Mouse (Mus musculus): ENCODE measurements around the gene Tiam2. TPM values are rescaled to one million over a fixed set of nuclear protein-coding genes. Genes with fewer than 3 reads are reported as not detected.

The Tiam2 gene
- total and polyA plus RNA-seq, 3 experiments, result 0.42 to 1.9 TPM; not detected in 1

- no peaks in the 10 kb centered on the region for H3K4me1 ChIP-seq (ENCODE audit: control insufficient read depth in 1 of 2, insufficient read depth in 2 of 2, low read length in 2 of 2)
- no peaks in the 10 kb centered on the region for H3K27me3 ChIP-seq (ENCODE audit: control insufficient read depth in 1 of 2, insufficient read depth in 2 of 2, low read length in 2 of 2)
- no peaks in the 10 kb centered on the region for H3K36me3 ChIP-seq (ENCODE audit: control insufficient read depth in 1 of 2, insufficient read depth in 2 of 2, low read length in 2 of 2)
- no peaks in the 10 kb centered on the region for H3K79me2 ChIP-seq (ENCODE audit: control insufficient read depth, insufficient read depth, low read length, poor library complexity)
- no peaks in the 10 kb centered on the region for H3K9me3 ChIP-seq (replicated peaks; ENCODE audit: insufficient read depth, low read length)
- H3K9ac ChIP-seq (ENCODE audit: control insufficient read depth, low read depth, low read length, poor library complexity, severe bottlenecking), result no peak overlapping the region
- peak; percentile 25 for DNase-seq (ENCODE audit: low read depth, low spot score)
- no peak overlapping the region for H3K4me3 ChIP-seq (ENCODE audit: control insufficient read depth in 1 of 2, insufficient read depth in 1 of 2, low read depth in 2 of 2, low read length in 2 of 2)
- H3K27ac ChIP-seq (ENCODE audit: control insufficient read depth, low read depth, low read length), result no peak overlapping the region
- TF ChIP-seq CHD1 (IDR thresholded peaks at IDR 0.05; ENCODE audit: low read depth, low read length), result no peak
- TF ChIP-seq MAZ (IDR thresholded peaks at IDR 0.05; ENCODE audit: low read depth, low read length), result no peak
- TF ChIP-seq CHD2 (IDR thresholded peaks at IDR 0.05; ENCODE audit: low read length), result no peak
- no peak for TF ChIP-seq POLR2A (IDR thresholded peaks at IDR 0.05; ENCODE audit: control insufficient read depth in 1 of 2, insufficient read depth in 1 of 2, low read depth in 1 of 2, low read length in 2 of 2, poor library complexity in 1 of 2)
- no peak for TF ChIP-seq RCOR1 (IDR thresholded peaks at IDR 0.05; ENCODE audit: low read depth, low read length)
- TF ChIP-seq POLR2AphosphoS2 (IDR thresholded peaks at IDR 0.05; ENCODE audit: low read length), result no peak
- TF ChIP-seq E2F4 (IDR thresholded peaks at IDR 0.05; ENCODE audit: borderline replicate concordance, low read depth, low read length), result no peak
- no peak for TF ChIP-seq CTCF (IDR thresholded peaks at IDR 0.05 in 2 of 3, conservative IDR thresholded peaks at IDR 0.05 in 1 of 3; ENCODE audit: control insufficient read depth in 1 of 3, insufficient read depth in 1 of 3, low read depth in 2 of 3, low read length in 3 of 3, poor library complexity in 1 of 3, severe bottlenecking in 1 of 3)
Observed at GRCm38 (mm10) chr17:3387819-3388218, 61.4 kb downstream of the Tiam2 start.

- no peak overlapping the region for H3K9ac ChIP-seq (ENCODE audit: control insufficient read depth, low read depth, low read length, poor library complexity, severe bottlenecking)
- H3K27ac ChIP-seq (ENCODE audit: control insufficient read depth, low read depth, low read length), result no peak overlapping the region
- H3K4me1 ChIP-seq (ENCODE audit: control insufficient read depth in 1 of 2, insufficient read depth in 2 of 2, low read length in 2 of 2), result no peaks in the 10 kb centered on the region
- H3K9me3 ChIP-seq (replicated peaks; ENCODE audit: insufficient read depth, low read length), result no peaks in the 10 kb centered on the region
- TF ChIP-seq ZMIZ1 (IDR thresholded peaks at IDR 0.05; ENCODE audit: low read depth, low read length) (no peak), GATA1 (IDR thresholded peaks at IDR 0.05; ENCODE audit: low read depth, low read length) (no peak), RAD21 (IDR thresholded peaks at IDR 0.05; ENCODE audit: low read depth, low read length) (no peak), ZC3H11A (IDR thresholded peaks at IDR 0.05; ENCODE audit: low read depth, low read length) (no peak), BHLHE40 (IDR thresholded peaks at IDR 0.05; ENCODE audit: borderline replicate concordance, low read depth, low read length) (no peak), NELFE (IDR thresholded peaks at IDR 0.05; ENCODE audit: low read depth, low read length) (no peak), MYC (IDR thresholded peaks at IDR 0.05; ENCODE audit: low read depth, low read length) (no peak), CHD1 (IDR thresholded peaks at IDR 0.05; ENCODE audit: low read depth, low read length) (no peak), CTCF (IDR thresholded peaks at IDR 0.05 in 2 of 3, conservative IDR thresholded peaks at IDR 0.05 in 1 of 3; ENCODE audit: control insufficient read depth in 1 of 3, insufficient read depth in 1 of 3, low read depth in 2 of 3, low read length in 3 of 3, poor library complexity in 1 of 3, severe bottlenecking in 1 of 3) (no peak), CHD2 (IDR thresholded peaks at IDR 0.05; ENCODE audit: low read length) (no peak), NRF1 (IDR thresholded peaks at IDR 0.05; ENCODE audit: insufficient read depth, low read depth, low read length, poor library complexity, severe bottlenecking) (no peak), JUND (IDR thresholded peaks at IDR 0.05; ENCODE audit: low read depth, low read length) (no peak), MXI1 (IDR thresholded peaks at IDR 0.05; ENCODE audit: low read depth, low read length) (no peak), E2F4 (IDR thresholded peaks at IDR 0.05; ENCODE audit: borderline replicate concordance, low read depth, low read length) (no peak), SIN3A (IDR thresholded peaks at IDR 0.05; ENCODE audit: low read length) (no peak), POLR2AphosphoS2 (IDR thresholded peaks at IDR 0.05; ENCODE audit: low read length) (no peak), ZKSCAN1 (IDR thresholded peaks at IDR 0.05; ENCODE audit: low read depth, low read length) (no peak), HCFC1 (IDR thresholded peaks at IDR 0.05; ENCODE audit: low read depth, low read length) (no peak)
- no peaks in the 10 kb centered on the region for H3K79me2 ChIP-seq (ENCODE audit: control insufficient read depth, insufficient read depth, low read length, poor library complexity)
- no peak overlapping the region for H3K4me3 ChIP-seq (ENCODE audit: control insufficient read depth in 1 of 2, insufficient read depth in 1 of 2, low read depth in 2 of 2, low read length in 2 of 2)
- no peaks in the 10 kb centered on the region for H3K27me3 ChIP-seq (ENCODE audit: control insufficient read depth in 1 of 2, insufficient read depth in 2 of 2, low read length in 2 of 2)
- no peaks in the 10 kb centered on the region for H3K36me3 ChIP-seq (ENCODE audit: control insufficient read depth in 1 of 2, insufficient read depth in 2 of 2, low read length in 2 of 2)
- DNase-seq (ENCODE audit: low read depth, low spot score), result no peak
Observed at GRCm38 (mm10) chr17:3389741-3390140, 63.4 kb downstream of the Tiam2 start.

Measured in MEL (cell line).